Mouse (Mus musculus) forebrain, embryonic 10.5 days (tissue): ENCODE measurements around the gene Sema4a. TPM values are rescaled to one million over a fixed set of nuclear protein-coding genes. Genes with fewer than 3 reads are reported as not detected.
A peak's percentile ranks its signal among the peaks of the same experiment; 100 is the strongest.

ENCODE experiments used
- DNase-seq: peaks from one replicate; pipeline ENCODE4 v3.0.0-alpha.2; 2017; ENCODE audit warnings: low spot score; ENCODE audit errors: extremely low spot score
- H3K27ac ChIP-seq: fragments of 300-500 bp; sonication (generic); 2 replicates; pipeline ENCODE4 v1.5.1; 2016; ENCODE audit warnings: mild to moderate bottlenecking
- H3K27me3 ChIP-seq: fragments of 300-500 bp; sonication (generic); 2 replicates; pipeline ENCODE4 v1.6.1; 2016; ENCODE audit warnings: mild to moderate bottlenecking; ENCODE audit not compliant: poor library complexity, severe bottlenecking
- H3K36me3 ChIP-seq: fragments of 300-500 bp; sonication (generic); replicated peaks from 2 replicates; pipeline ENCODE4 v1.6.1; 2016; ENCODE audit warnings: mild to moderate bottlenecking, moderate library complexity
- H3K4me1 ChIP-seq: fragments of 300-500 bp; sonication (generic); 2 replicates; pipeline ENCODE4 v1.6.1; 2016
- H3K4me3 ChIP-seq: fragments of 300-500 bp; sonication (generic); 2 replicates; pipeline ENCODE4 v1.5.1; 2016; ENCODE audit warnings: mild to moderate bottlenecking, moderate library complexity
- H3K9me3 ChIP-seq: fragments of 300-500 bp; sonication (generic); 2 replicates; pipeline ENCODE4 v1.6.1; 2016; ENCODE audit warnings: mild to moderate bottlenecking, moderate library complexity
- WGBS: fragments of 180-500 bp; shearing (Covaris S2); methylation state at CpG from one replicate; pipeline ENCODE4 v1.1.7; 2016; 5-methylcytosine and 5-hydroxymethylcytosine counted together
- polyA plus RNA-seq: library from polyadenylated mRNA; unstranded; fragments of >200 nt; fragmentation: Nextera tagmentation; extraction: Ambion mirVana; gene quantifications from 2 replicates; pipeline ENCODE4 v1.2.1, GENCODE M21; 2016

Gene Sema4a
- polyA plus RNA-seq, result 5.9 and 6.7 TPM in 2 replicates

- H3K9me3 ChIP-seq, result no peaks in the 10 kb centered on the region
- H3K27me3 ChIP-seq, result peaks cover 57% of the 10 kb centered on the region
- no peak for DNase-seq
- peak within 1 kb of the TSS; percentile 30; the same call in 1 of the 2 replicates for H3K27ac ChIP-seq
- H3K36me3 ChIP-seq, result no peaks in the 10 kb centered on the region
- peaks cover 46% of the 10 kb centered on the region for H3K4me1 ChIP-seq
- 51% methylated on average over 12 of the region's 12 CpGs for WGBS
- no peak within 1 kb of the TSS for H3K4me3 ChIP-seq
Measured at GRCm38 (mm10) chr3:88460983-88461696, at the start of gene Sema4a. Gene Sema4a (minus strand): TSS chr3:88461182.

- Histone ChIP-seq H3K27me3 (peaks cover 8% of the 10 kb centered on the region), H3K9me3 (no peaks in the 10 kb centered on the region), H3K36me3 (no peaks in the 10 kb centered on the region), H3K27ac (peak within 1 kb of the TSS; percentile 86), H3K4me1 (peaks cover 78% of the 10 kb centered on the region), H3K4me3 (peak within 1 kb of the TSS; percentile 48)
- 1% methylated on average over 31 of the region's 31 CpGs for WGBS
- peak; percentile 93 for DNase-seq
Measured at GRCm38 (mm10) chr3:88509692-88510420, 48.9 kb upstream of the Sema4a start, which contains the start of gene Lmna. Gene Lmna (minus strand): TSS chr3:88509956.

- no peaks in the 10 kb centered on the region for H3K36me3 ChIP-seq
- WGBS, result 75% methylated on average over 3 of the region's 3 CpGs
- H3K4me1 ChIP-seq, result peaks cover 76% of the 10 kb centered on the region
- no peak for DNase-seq
- H3K4me3 ChIP-seq, result peak overlapping the region; percentile 48
- H3K27ac ChIP-seq, result peak overlapping the region; percentile 86
- no peaks in the 10 kb centered on the region for H3K9me3 ChIP-seq
- peaks cover 12% of the 10 kb centered on the region for H3K27me3 ChIP-seq
Measured at GRCm38 (mm10) chr3:88509250-88509649, 48.3 kb upstream of the Sema4a start.

GRCm38 (mm10) chr3:88505765-88506164 is 44.8 kb upstream of the Sema4a start:
- peak overlapping the region; percentile 62 for H3K27ac ChIP-seq
- no peaks in the 10 kb centered on the region for H3K36me3 ChIP-seq
- H3K4me3 ChIP-seq, result no peak overlapping the region
- WGBS, result 42% methylated on average over 7 of the region's 7 CpGs
- H3K27me3 ChIP-seq, result peaks cover 47% of the 10 kb centered on the region
- DNase-seq, result no peak
- no peaks in the 10 kb centered on the region for H3K9me3 ChIP-seq
- H3K4me1 ChIP-seq, result peaks cover 76% of the 10 kb centered on the region

GRCm38 (mm10) chr3:88505081-88505480 is 44.1 kb upstream of the Sema4a start:
- WGBS, result 69% methylated on average over 6 of the region's 6 CpGs
- peaks cover 54% of the 10 kb centered on the region for H3K27me3 ChIP-seq
- DNase-seq, result no peak
- no peak overlapping the region for H3K4me3 ChIP-seq
- H3K4me1 ChIP-seq, result peaks cover 72% of the 10 kb centered on the region
- no peak overlapping the region for H3K27ac ChIP-seq
- no peaks in the 10 kb centered on the region for H3K9me3 ChIP-seq
- H3K36me3 ChIP-seq, result no peaks in the 10 kb centered on the region

GRCm38 (mm10) chr3:88503881-88504746 is 43.1 kb upstream of the Sema4a start:
- Histone ChIP-seq H3K27ac (no peak overlapping the region), H3K36me3 (no peaks in the 10 kb centered on the region), H3K4me3 (no peak overlapping the region), H3K4me1 (peaks cover 63% of the 10 kb centered on the region), H3K27me3 (peaks cover 56% of the 10 kb centered on the region), H3K9me3 (no peaks in the 10 kb centered on the region)
- 44% methylated on average over 8 of the region's 8 CpGs for WGBS
- DNase-seq, result no peak

GRCm38 (mm10) chr3:88503505-88503863 is 42.5 kb upstream of the Sema4a start:
- no peak for DNase-seq
- H3K36me3 ChIP-seq, result no peaks in the 10 kb centered on the region
- peaks cover 56% of the 10 kb centered on the region for H3K27me3 ChIP-seq
- peak overlapping the region; percentile 61 for H3K4me3 ChIP-seq
- 13% methylated on average over 4 of the region's 4 CpGs for WGBS
- H3K9me3 ChIP-seq, result no peaks in the 10 kb centered on the region
- peak overlapping the region; percentile 76 for H3K27ac ChIP-seq
- H3K4me1 ChIP-seq, result peaks cover 61% of the 10 kb centered on the region

- peaks cover 61% of the 10 kb centered on the region for H3K4me1 ChIP-seq
- peaks cover 56% of the 10 kb centered on the region for H3K27me3 ChIP-seq
- H3K9me3 ChIP-seq, result no peaks in the 10 kb centered on the region
- peak overlapping the region; percentile 76 for H3K27ac ChIP-seq
- WGBS, result under 1% methylated on average over 55 of the region's 55 CpGs
- no peaks in the 10 kb centered on the region for H3K36me3 ChIP-seq
- peak; percentile 55 for DNase-seq
- peak overlapping the region; percentile 61 for H3K4me3 ChIP-seq
Measured at GRCm38 (mm10) chr3:88502641-88503504, 41.9 kb upstream of the Sema4a start.

GRCm38 (mm10) chr3:88502031-88502571 is 41.1 kb upstream of the Sema4a start:
- H3K36me3 ChIP-seq, result no peaks in the 10 kb centered on the region
- H3K4me1 ChIP-seq, result peaks cover 58% of the 10 kb centered on the region
- DNase-seq, result no peak
- 17% methylated on average over 11 of the region's 11 CpGs for WGBS
- peaks cover 56% of the 10 kb centered on the region for H3K27me3 ChIP-seq
- H3K27ac ChIP-seq, result peak overlapping the region; percentile 76
- peak overlapping the region; percentile 61 for H3K4me3 ChIP-seq
- no peaks in the 10 kb centered on the region for H3K9me3 ChIP-seq

GRCm38 (mm10) chr3:88501366-88502030 is 40.5 kb upstream of the Sema4a start:
- Histone ChIP-seq H3K9me3 (no peaks in the 10 kb centered on the region), H3K4me1 (peaks cover 53% of the 10 kb centered on the region), H3K4me3 (peak overlapping the region; percentile 61), H3K36me3 (no peaks in the 10 kb centered on the region), H3K27ac (peak overlapping the region; percentile 69; the same call in 1 of the 2 replicates), H3K27me3 (peaks cover 56% of the 10 kb centered on the region)
- DNase-seq, result no peak
- WGBS, result 53% methylated on average over 6 of the region's 6 CpGs

GRCm38 (mm10) chr3:88500655-88501365 is 39.8 kb upstream of the Sema4a start:
- no peak overlapping the region for H3K27ac ChIP-seq
- no peak overlapping the region; the same call in 1 of the 2 replicates for H3K4me3 ChIP-seq
- H3K9me3 ChIP-seq, result no peaks in the 10 kb centered on the region
- no peaks in the 10 kb centered on the region for H3K36me3 ChIP-seq
- WGBS, result 64% methylated on average over 4 of the region's 4 CpGs
- H3K4me1 ChIP-seq, result peaks cover 51% of the 10 kb centered on the region
- peaks cover 57% of the 10 kb centered on the region for H3K27me3 ChIP-seq
- no peak for DNase-seq
